Mouse (Mus musculus): ENCODE measurements at regions not wholly inside any gene's neighbourhood (a gene's known extent, or its start where the extent isn't known, plus 50 kb on each side); places are given as distances from the start of the nearest gene placed in this dataset.

DNA sequence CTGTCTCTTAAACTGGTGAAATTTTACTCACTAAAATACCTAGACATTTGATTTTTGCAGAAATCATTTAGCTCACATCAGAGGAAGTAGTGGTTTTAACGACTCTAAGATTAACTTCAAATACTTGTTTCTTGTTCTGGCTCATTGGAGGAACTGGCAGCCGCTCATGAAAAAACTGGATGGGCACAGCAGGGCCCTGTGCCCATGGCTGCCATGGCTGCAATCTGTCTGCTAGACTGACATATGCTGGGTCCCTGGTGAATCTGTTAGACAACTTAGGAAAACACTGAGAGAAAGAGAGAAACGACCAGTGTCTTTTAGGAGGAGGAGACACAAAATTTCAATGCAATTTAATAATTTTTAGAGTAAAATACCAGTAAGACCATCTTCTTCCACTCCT, 896.1 kb upstream of the Ddx18 start:
- TF ChIP-seq MAX (IDR thresholded peaks at IDR 0.05) (no peak), FOSL1 (IDR thresholded peaks at IDR 0.05; ENCODE audit: insufficient read depth, low read length, poor library complexity, severe bottlenecking) (no peak), MYOD1 (IDR thresholded peaks at IDR 0.05; ENCODE audit: control insufficient read depth, insufficient read length, low read depth) (no peak), USF1 (IDR thresholded peaks at IDR 0.05; ENCODE audit: low read depth) (no peak), MYOG (IDR thresholded peaks at IDR 0.05; ENCODE audit: control insufficient read depth, extremely low read depth, insufficient read length) (no peak), CTCF (IDR thresholded peaks at IDR 0.05; ENCODE audit: control insufficient read depth, insufficient read depth, insufficient read length) (no peak), CEBPB (IDR thresholded peaks at IDR 0.05; ENCODE audit: low read depth) (no peak)
- Histone ChIP-seq H3K4me3 (ENCODE audit: insufficient read depth, poor library complexity, severe bottlenecking) (no peak overlapping the region), H3K79me2 (ENCODE audit: control insufficient read depth, insufficient read depth) (no peaks in the 10 kb centered on the region), H3K36me3 (ENCODE audit: control insufficient read depth, insufficient read depth) (no peaks in the 10 kb centered on the region), H3K79me3 (ENCODE audit: low read depth) (no peaks in the 10 kb centered on the region), H3ac (ENCODE audit: control insufficient read depth, insufficient read length, low read depth) (no peak overlapping the region), H3K27me3 (ENCODE audit: control insufficient read depth, insufficient read depth, insufficient read length) (no peaks in the 10 kb centered on the region)

DNA sequence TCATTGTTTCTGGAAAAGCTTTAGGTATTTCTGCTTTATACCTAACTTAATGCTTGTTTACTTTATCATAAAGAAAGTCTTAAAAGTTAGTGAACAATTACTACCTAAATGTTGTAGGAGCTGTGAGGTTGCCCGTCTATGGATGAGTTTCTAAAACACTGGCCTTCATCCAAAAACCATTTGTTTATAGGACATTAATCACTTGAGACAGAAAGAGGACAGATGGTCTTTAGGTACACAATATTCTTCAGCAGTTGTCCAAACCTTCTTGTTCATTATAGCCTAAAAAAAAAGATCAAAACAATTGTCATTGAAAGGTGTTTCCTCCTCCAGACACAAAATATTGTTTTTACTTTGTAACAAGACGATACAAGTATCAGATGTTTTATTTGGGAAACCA, 891.3 kb upstream of the Ddx18 start:
- H3K36me3 ChIP-seq (ENCODE audit: control insufficient read depth, insufficient read depth), result no peaks in the 10 kb centered on the region
- H3K4me3 ChIP-seq (ENCODE audit: insufficient read depth, poor library complexity, severe bottlenecking), result no peak overlapping the region
- H3K27me3 ChIP-seq (ENCODE audit: control insufficient read depth, insufficient read depth, insufficient read length), result no peaks in the 10 kb centered on the region
- H3K79me3 ChIP-seq (ENCODE audit: low read depth), result no peaks in the 10 kb centered on the region
- no peaks in the 10 kb centered on the region for H3K79me2 ChIP-seq (ENCODE audit: control insufficient read depth, insufficient read depth)
- H3ac ChIP-seq (ENCODE audit: control insufficient read depth, insufficient read length, low read depth), result no peak overlapping the region
- TF ChIP-seq MAX (IDR thresholded peaks at IDR 0.05), result no peak
- TF ChIP-seq MYOD1 (IDR thresholded peaks at IDR 0.05; ENCODE audit: control insufficient read depth, insufficient read length, low read depth), result no peak

DNA sequence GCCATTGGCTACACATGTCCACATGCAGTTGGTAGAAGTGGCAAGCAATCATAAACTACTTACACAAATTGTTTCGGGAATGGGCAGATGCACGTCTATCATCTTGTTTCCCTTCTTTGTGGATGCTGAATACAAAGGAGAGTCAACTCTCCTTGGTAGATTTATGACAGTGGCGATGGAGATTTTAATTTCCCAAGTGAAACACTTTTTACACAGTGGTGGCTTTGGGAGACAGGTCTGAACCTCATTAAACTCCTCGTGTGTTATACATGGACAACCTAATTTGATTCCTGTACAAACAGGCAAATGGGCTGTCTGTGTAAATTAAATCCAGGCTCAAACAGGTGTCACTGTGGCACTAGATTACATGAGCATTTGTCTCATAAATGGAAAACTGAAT, 887.1 kb upstream of the Ddx18 start:
- Histone ChIP-seq H3K79me2 (ENCODE audit: control insufficient read depth, insufficient read depth) (no peaks in the 10 kb centered on the region), H3K4me3 (ENCODE audit: insufficient read depth, poor library complexity, severe bottlenecking) (no peak overlapping the region)
- TF ChIP-seq FOSL1 (IDR thresholded peaks at IDR 0.05; ENCODE audit: insufficient read depth, low read length, poor library complexity, severe bottlenecking), result no peak
- TF ChIP-seq MAX (IDR thresholded peaks at IDR 0.05), result no peak
- no peak for TF ChIP-seq MYOG (IDR thresholded peaks at IDR 0.05; ENCODE audit: control insufficient read depth, extremely low read depth, insufficient read length)
- no peak for TF ChIP-seq MYOD1 (IDR thresholded peaks at IDR 0.05; ENCODE audit: control insufficient read depth, insufficient read length, low read depth)
- no peak for TF ChIP-seq USF1 (IDR thresholded peaks at IDR 0.05; ENCODE audit: low read depth)
- TF ChIP-seq CTCF (IDR thresholded peaks at IDR 0.05; ENCODE audit: control insufficient read depth, insufficient read depth, insufficient read length), result no peak
- no peak for TF ChIP-seq CEBPB (IDR thresholded peaks at IDR 0.05; ENCODE audit: low read depth)

DNA sequence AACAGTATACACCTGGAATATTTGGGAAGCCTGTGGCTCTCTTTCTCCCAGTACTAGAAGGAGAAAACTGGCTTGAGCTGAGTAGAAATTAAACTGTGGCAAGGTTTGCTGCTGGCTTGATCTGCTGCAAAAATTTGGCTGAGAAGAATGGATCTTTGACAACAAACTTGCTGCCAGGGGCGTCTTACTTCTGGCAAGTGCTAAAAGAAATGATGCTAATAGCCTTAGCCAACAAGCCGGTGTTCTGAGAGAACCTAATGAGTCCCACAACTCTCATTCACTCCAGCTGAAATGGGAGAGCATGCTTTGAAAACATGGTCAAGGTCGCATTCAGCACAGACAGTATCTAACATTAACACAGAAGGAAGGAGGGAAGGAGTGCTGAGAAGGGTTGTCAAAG, 885.8 kb upstream of the Ddx18 start:
- H3ac ChIP-seq (ENCODE audit: control insufficient read depth, insufficient read length, low read depth), result no peak overlapping the region
- H3K79me2 ChIP-seq (ENCODE audit: control insufficient read depth, insufficient read depth), result no peaks in the 10 kb centered on the region
- no peaks in the 10 kb centered on the region for H3K27me3 ChIP-seq (ENCODE audit: control insufficient read depth, insufficient read depth, insufficient read length)
- no peak overlapping the region for H3K4me3 ChIP-seq (ENCODE audit: insufficient read depth, poor library complexity, severe bottlenecking)
- no peaks in the 10 kb centered on the region for H3K36me3 ChIP-seq (ENCODE audit: control insufficient read depth, insufficient read depth)
- TF ChIP-seq MYOD1 (IDR thresholded peaks at IDR 0.05; ENCODE audit: control insufficient read depth, insufficient read length, low read depth), result no peak
- no peak for TF ChIP-seq FOSL1 (IDR thresholded peaks at IDR 0.05; ENCODE audit: insufficient read depth, low read length, poor library complexity, severe bottlenecking)
- TF ChIP-seq MAX (IDR thresholded peaks at IDR 0.05), result no peak
- TF ChIP-seq MYOG (IDR thresholded peaks at IDR 0.05; ENCODE audit: control insufficient read depth, extremely low read depth, insufficient read length), result no peak
- TF ChIP-seq USF1 (IDR thresholded peaks at IDR 0.05; ENCODE audit: low read depth), result no peak
- no peak for TF ChIP-seq CEBPB (IDR thresholded peaks at IDR 0.05; ENCODE audit: low read depth)
- TF ChIP-seq CTCF (IDR thresholded peaks at IDR 0.05; ENCODE audit: control insufficient read depth, insufficient read depth, insufficient read length), result no peak
- no peaks in the 10 kb centered on the region for H3K79me3 ChIP-seq (ENCODE audit: low read depth)

More for the DNA sequence above, 887.1 kb upstream of the Ddx18 start:
- Histone ChIP-seq H3K36me3 (ENCODE audit: control insufficient read depth, insufficient read depth) (no peaks in the 10 kb centered on the region), H3K79me3 (ENCODE audit: low read depth) (no peaks in the 10 kb centered on the region), H3K27me3 (ENCODE audit: control insufficient read depth, insufficient read depth, insufficient read length) (no peaks in the 10 kb centered on the region), H3ac (ENCODE audit: control insufficient read depth, insufficient read length, low read depth) (no peak overlapping the region)

DNA sequence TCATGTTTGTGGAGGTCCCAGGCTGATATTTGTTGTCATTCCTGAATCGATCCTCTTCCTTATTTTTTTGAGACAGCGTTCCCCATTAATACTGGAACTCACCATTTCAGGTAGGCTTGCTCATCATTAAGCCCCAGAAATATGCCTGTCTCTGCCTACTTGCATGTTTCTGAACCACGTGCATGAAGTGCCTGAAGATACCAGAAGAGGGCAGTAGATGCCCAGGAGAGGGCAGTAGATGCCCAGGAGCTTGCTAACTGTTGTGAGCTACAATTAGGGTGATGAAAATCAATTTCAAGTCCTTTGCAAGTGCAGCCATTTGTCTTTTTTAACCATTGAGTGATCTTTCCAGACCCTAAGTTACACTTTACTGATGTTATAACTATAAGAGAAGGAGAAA, 871.6 kb upstream of the Ddx18 start:
- H3K36me3 ChIP-seq (ENCODE audit: control insufficient read depth, insufficient read depth), result no peaks in the 10 kb centered on the region
- H3ac ChIP-seq (ENCODE audit: control insufficient read depth, insufficient read length, low read depth), result no peak overlapping the region
- no peaks in the 10 kb centered on the region for H3K79me3 ChIP-seq (ENCODE audit: low read depth)
- no peak overlapping the region for H3K4me3 ChIP-seq (ENCODE audit: insufficient read depth, poor library complexity, severe bottlenecking)
- no peaks in the 10 kb centered on the region for H3K27me3 ChIP-seq (ENCODE audit: control insufficient read depth, insufficient read depth, insufficient read length)
- H3K79me2 ChIP-seq (ENCODE audit: control insufficient read depth, insufficient read depth), result no peaks in the 10 kb centered on the region
- TF ChIP-seq USF1 (IDR thresholded peaks at IDR 0.05; ENCODE audit: low read depth) (no peak), CEBPB (IDR thresholded peaks at IDR 0.05; ENCODE audit: low read depth) (no peak), FOSL1 (IDR thresholded peaks at IDR 0.05; ENCODE audit: insufficient read depth, low read length, poor library complexity, severe bottlenecking) (no peak), MYOG (IDR thresholded peaks at IDR 0.05; ENCODE audit: control insufficient read depth, extremely low read depth, insufficient read length) (no peak), CTCF (IDR thresholded peaks at IDR 0.05; ENCODE audit: control insufficient read depth, insufficient read depth, insufficient read length) (no peak), MAX (IDR thresholded peaks at IDR 0.05) (no peak), MYOD1 (IDR thresholded peaks at IDR 0.05; ENCODE audit: control insufficient read depth, insufficient read length, low read depth) (no peak)

DNA sequence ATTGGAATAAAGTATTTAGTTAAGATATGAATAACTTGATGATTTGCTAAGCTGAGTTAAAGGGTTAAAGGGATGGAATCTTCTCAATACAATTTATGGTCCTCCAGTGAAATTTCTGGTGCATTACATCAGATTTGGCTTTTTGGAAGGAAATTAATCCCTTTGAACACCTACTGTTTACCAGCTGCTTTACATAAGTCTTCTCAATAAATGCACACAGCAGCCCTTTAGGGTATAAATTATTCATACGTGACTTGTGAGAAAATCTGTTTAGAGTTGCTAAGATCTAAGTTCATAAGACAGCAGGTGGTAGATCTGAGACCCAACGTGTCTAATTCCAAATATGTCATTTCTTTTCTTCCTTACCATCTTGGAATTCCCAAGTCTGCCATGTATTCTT, 855.7 kb upstream of the Ddx18 start:
- Histone ChIP-seq H3K27me3 (ENCODE audit: control insufficient read depth, insufficient read depth, insufficient read length) (no peaks in the 10 kb centered on the region), H3K4me3 (ENCODE audit: insufficient read depth, poor library complexity, severe bottlenecking) (no peak overlapping the region), H3K36me3 (ENCODE audit: control insufficient read depth, insufficient read depth) (no peaks in the 10 kb centered on the region), H3K79me3 (ENCODE audit: low read depth) (no peaks in the 10 kb centered on the region), H3ac (ENCODE audit: control insufficient read depth, insufficient read length, low read depth) (no peak overlapping the region), H3K79me2 (ENCODE audit: control insufficient read depth, insufficient read depth) (no peaks in the 10 kb centered on the region)
- TF ChIP-seq FOSL1 (IDR thresholded peaks at IDR 0.05; ENCODE audit: insufficient read depth, low read length, poor library complexity, severe bottlenecking) (no peak), USF1 (IDR thresholded peaks at IDR 0.05; ENCODE audit: low read depth) (no peak), MAX (IDR thresholded peaks at IDR 0.05) (no peak), CTCF (IDR thresholded peaks at IDR 0.05; ENCODE audit: control insufficient read depth, insufficient read depth, insufficient read length) (no peak)

Data from C2C12 (cell line).